Mouse (Mus musculus) embryonic facial prominence, embryonic 10.5 days (tissue): ENCODE measurements at regions not wholly inside any gene's neighbourhood (a gene's known extent, or its start where the extent isn't known, plus 50 kb on each side); places are given as distances from the start of the nearest gene placed in this dataset.

Experiments used
- DNase-seq: peaks from one replicate; pipeline ENCODE4 v3.0.0-alpha.2; 2017; ENCODE audit warnings: low spot score
- H3K27ac ChIP-seq: fragments of 300-500 bp; sonication (generic); replicated peaks from 2 replicates; pipeline ENCODE4 v1.5.1; 2016; ENCODE audit warnings: mild to moderate bottlenecking
- H3K27me3 ChIP-seq: fragments of 300-500 bp; sonication (generic); replicated peaks from 2 replicates; pipeline ENCODE4 v1.6.1; 2016; ENCODE audit warnings: low read depth, mild to moderate bottlenecking; ENCODE audit not compliant: poor library complexity, severe bottlenecking
- H3K36me3 ChIP-seq: fragments of 300-500 bp; sonication (generic); replicated peaks from 2 replicates; pipeline ENCODE4 v1.6.1; 2016; ENCODE audit warnings: mild to moderate bottlenecking, moderate library complexity
- H3K4me1 ChIP-seq: fragments of 300-500 bp; sonication (generic); 2 replicates; pipeline ENCODE4 v1.6.1; 2016
- H3K4me3 ChIP-seq: fragments of 300-500 bp; sonication (generic); 2 replicates; pipeline ENCODE4 v1.5.1; 2016; ENCODE audit warnings: mild to moderate bottlenecking, moderate library complexity
- H3K9me3 ChIP-seq: fragments of 300-500 bp; sonication (generic); 2 replicates; pipeline ENCODE4 v1.6.1; 2016; ENCODE audit warnings: mild to moderate bottlenecking
- WGBS: fragments of 180-500 bp; shearing (Covaris S2); methylation state at CpG from one replicate; pipeline ENCODE4 v1.1.7; 2016; 5-methylcytosine and 5-hydroxymethylcytosine counted together

DNA sequence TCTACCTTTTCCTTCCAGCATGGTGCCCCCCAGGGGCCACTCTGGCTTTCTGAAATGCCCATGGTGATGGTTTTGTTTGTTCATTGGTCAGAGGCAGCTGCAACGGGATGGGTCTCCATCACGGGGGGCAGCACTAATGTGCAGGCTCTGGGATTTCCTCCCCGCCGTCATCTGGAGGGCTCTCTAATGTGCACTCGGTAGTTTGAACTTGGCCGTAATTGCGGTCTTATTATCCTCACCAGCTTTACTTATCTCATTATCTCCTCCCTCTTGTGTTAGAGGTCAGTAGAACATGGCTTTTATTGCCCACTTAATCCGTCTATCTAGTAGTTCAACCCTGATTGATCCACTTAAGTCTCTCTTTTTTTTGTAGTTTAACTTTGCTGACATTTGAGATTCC, 182.2 kb upstream of the Cdh13 start:
- 66% methylated on average over 8 of the region's 8 CpGs for WGBS
- Histone ChIP-seq H3K4me3 (no peak overlapping the region), H3K27me3 (peaks cover 20% of the 10 kb centered on the region), H3K4me1 (peaks cover 37% of the 10 kb centered on the region), H3K9me3 (no peaks in the 10 kb centered on the region), H3K36me3 (no peaks in the 10 kb centered on the region), H3K27ac (no peak overlapping the region)
- no peak for DNase-seq

- Histone ChIP-seq H3K27me3 (no peaks in the 10 kb centered on the region), H3K9me3 (no peaks in the 10 kb centered on the region), H3K4me1 (peaks cover 10% of the 10 kb centered on the region), H3K36me3 (no peaks in the 10 kb centered on the region), H3K4me3 (no peak overlapping the region), H3K27ac (no peak overlapping the region)
- 71% methylated on average over 5 of the region's 5 CpGs for WGBS
- DNase-seq: no peak
These were observed 220.8 kb upstream of the Cdh13 start for GRCm38 (mm10) chr8:118062736-118063135.

- Histone ChIP-seq H3K4me3 (no peak overlapping the region), H3K27me3 (no peaks in the 10 kb centered on the region), H3K36me3 (no peaks in the 10 kb centered on the region), H3K4me1 (no peaks in the 10 kb centered on the region), H3K27ac (no peak overlapping the region), H3K9me3 (no peaks in the 10 kb centered on the region)
- 93% methylated on average over 6 of the region's 6 CpGs for WGBS
- no peak for DNase-seq
These were observed 226.8 kb upstream of the Cdh13 start for GRCm38 (mm10) chr8:118056781-118057180.

DNA sequence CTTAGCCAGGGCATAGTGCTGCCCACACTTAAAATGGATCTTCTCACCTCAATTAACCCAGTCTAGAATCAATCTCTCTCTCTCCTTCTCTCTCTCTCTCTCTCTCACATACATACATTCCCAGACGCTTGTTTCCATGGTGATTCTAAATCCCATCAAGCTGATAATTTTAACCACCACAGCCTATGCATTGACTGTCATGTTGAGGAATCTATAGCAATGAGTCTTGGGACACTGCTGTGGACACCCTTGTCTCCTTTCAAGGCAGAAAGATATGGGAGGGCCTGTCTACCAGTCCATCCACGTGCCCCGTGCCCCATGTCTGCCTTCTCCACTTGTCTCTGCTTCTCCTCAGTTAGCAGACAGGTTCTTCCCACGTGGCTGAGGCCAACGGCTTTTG, 228.0 kb upstream of the Cdh13 start:
- H3K36me3 ChIP-seq: no peaks in the 10 kb centered on the region
- no peak for DNase-seq
- no peak overlapping the region for H3K4me3 ChIP-seq
- no peaks in the 10 kb centered on the region for H3K4me1 ChIP-seq
- H3K27me3 ChIP-seq: no peaks in the 10 kb centered on the region
- H3K27ac ChIP-seq: no peak overlapping the region
- H3K9me3 ChIP-seq: no peaks in the 10 kb centered on the region
- 85% methylated on average over 5 of the region's 5 CpGs for WGBS

DNA sequence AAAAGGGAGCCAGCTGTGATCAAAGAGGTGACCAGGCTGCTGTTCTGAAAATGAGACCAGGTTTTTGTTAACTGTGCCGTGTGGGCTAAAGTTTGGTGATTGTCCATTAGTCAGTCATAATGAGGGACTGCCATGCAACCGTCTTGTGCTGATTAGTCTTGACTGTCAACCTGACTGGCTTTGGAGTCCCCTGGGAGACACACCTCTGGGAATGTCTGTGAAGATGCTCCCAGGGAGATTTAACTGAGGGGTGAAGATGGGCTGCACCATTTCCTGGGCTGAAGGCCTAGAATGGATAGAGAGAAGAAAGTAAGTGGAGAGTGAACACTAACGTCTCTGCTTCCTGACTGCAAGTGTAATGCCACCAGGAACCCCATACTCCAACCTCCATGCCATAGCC, 233.1 kb upstream of the Cdh13 start:
- H3K36me3 ChIP-seq: no peaks in the 10 kb centered on the region
- DNase-seq: no peak
- no peak overlapping the region for H3K4me3 ChIP-seq
- WGBS: 84% methylated on average over 3 of the region's 3 CpGs
- H3K27ac ChIP-seq: no peak overlapping the region
- H3K27me3 ChIP-seq: no peaks in the 10 kb centered on the region
- H3K4me1 ChIP-seq: no peaks in the 10 kb centered on the region
- H3K9me3 ChIP-seq: no peaks in the 10 kb centered on the region

GRCm38 (mm10) chr8:118042253-118042860, 240.6 kb upstream of the Mphosph6 start:
- 63% methylated on average over 10 of the region's 10 CpGs for WGBS
- Histone ChIP-seq H3K4me1 (peaks cover 4% of the 10 kb centered on the region), H3K27ac (no peak overlapping the region), H3K27me3 (no peaks in the 10 kb centered on the region), H3K9me3 (no peaks in the 10 kb centered on the region), H3K4me3 (no peak overlapping the region), H3K36me3 (no peaks in the 10 kb centered on the region)
- DNase-seq: no peak

DNA sequence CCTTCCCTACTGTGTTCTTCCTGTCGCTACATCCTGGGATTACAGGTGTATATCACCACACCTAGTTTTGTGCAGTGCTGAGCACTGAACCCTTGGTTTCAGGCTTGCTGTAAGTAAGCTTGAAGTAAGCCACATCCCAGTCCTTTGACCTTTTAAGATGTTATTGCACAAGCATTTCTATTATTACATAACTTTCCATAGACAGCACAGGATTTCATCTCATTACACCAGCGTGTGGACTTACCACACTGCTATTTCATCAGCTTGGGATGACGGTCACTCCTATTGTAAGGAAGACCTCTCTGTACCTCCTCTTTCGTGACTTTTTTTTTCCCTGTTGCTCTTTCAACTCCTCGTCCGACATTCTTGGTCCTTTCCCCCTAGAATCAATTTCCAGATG, 239.5 kb upstream of the Mphosph6 start:
- Histone ChIP-seq H3K4me1 (peaks cover 4% of the 10 kb centered on the region), H3K36me3 (no peaks in the 10 kb centered on the region), H3K27me3 (no peaks in the 10 kb centered on the region), H3K27ac (no peak overlapping the region), H3K4me3 (no peak overlapping the region), H3K9me3 (no peaks in the 10 kb centered on the region)
- 80% methylated on average over 6 of the region's 6 CpGs for WGBS
- DNase-seq: no peak

DNA sequence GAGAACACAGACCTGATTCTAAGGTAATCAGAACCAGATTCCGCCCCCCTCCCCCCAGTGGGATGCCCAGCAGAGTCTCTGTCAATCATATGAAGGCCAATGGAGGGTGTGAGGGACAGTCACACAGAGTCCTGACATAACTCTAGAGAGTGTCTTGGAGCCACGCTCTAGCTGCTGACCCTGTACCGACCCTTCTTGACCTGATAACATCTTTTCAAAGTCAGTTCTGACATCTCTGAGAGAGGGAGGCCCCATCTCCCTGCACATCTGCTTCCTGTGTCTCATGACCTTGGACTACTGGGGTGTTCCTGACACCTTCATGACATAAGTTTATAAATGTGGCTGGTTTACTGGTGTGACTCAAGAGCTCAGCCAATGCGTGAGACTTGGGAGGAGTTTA, 236.1 kb upstream of the Mphosph6 start:
- DNase-seq: no peak
- Histone ChIP-seq H3K36me3 (no peaks in the 10 kb centered on the region), H3K27ac (no peak overlapping the region), H3K4me1 (peaks cover 8% of the 10 kb centered on the region), H3K27me3 (no peaks in the 10 kb centered on the region), H3K9me3 (no peaks in the 10 kb centered on the region), H3K4me3 (no peak overlapping the region)
- WGBS: 60% methylated on average over 4 of the region's 4 CpGs

- H3K4me1 ChIP-seq: peaks cover 17% of the 10 kb centered on the region
- no peaks in the 10 kb centered on the region for H3K36me3 ChIP-seq
- H3K9me3 ChIP-seq: no peaks in the 10 kb centered on the region
- no peak for DNase-seq
- 67% methylated on average over 13 of the region's 13 CpGs for WGBS
- H3K27me3 ChIP-seq: no peaks in the 10 kb centered on the region; the same call in 1 of the 2 replicates
- H3K27ac ChIP-seq: no peak overlapping the region
- H3K4me3 ChIP-seq: no peak overlapping the region
These were observed 232.3 kb upstream of the Mphosph6 start for GRCm38 (mm10) chr8:118034051-118034450.

GRCm38 (mm10) chr8:118031406-118031805, 229.7 kb upstream of the Mphosph6 start:
- Histone ChIP-seq H3K27me3 (no peaks in the 10 kb centered on the region; the same call in 1 of the 2 replicates), H3K4me1 (peaks cover 13% of the 10 kb centered on the region), H3K36me3 (no peaks in the 10 kb centered on the region), H3K9me3 (no peaks in the 10 kb centered on the region), H3K27ac (no peak overlapping the region), H3K4me3 (no peak overlapping the region)
- DNase-seq: no peak
- 51% methylated on average over 6 of the region's 6 CpGs for WGBS

DNA sequence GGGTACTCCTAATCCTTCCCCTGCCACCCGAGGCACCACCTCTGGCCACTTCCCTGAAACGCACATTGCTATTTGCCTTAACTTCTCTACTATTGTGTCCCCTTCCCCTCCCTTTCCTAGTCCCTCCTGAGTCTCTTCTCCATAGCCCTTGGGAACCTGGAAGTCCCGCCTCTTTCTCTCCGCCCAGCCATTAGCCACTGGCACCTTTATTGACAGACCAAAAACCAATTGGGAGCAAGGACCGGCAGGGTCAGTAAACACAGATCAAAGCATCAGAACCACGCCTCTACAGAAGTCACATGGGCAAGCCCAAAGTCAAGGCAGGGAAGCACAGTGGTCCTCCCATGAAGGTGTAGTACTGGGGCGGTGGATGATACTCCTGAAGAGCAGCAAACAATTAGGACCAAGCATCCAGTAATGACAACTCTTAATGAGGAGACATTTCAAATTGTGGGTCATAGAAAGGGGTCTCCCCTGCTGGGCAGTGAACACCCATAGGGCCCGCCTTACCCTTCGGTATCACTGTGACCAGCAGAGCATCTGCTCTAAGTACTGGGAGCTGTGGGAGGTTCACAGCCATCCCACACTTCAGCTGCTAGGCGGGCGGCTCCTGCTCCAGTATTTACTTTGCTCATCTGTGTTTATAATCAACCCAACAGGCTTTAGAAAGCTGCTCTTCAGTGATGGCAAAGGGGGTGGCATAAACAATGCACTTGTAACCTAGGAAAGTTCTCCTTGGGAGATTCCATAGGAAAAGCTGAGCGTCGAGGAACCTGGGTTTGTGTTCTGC, 226.5 kb upstream of the Mphosph6 start:
- H3K27me3 ChIP-seq: no peaks in the 10 kb centered on the region; the same call in 1 of the 2 replicates
- no peak for DNase-seq
- 91% methylated on average over 13 of the region's 13 CpGs for WGBS

GRCm38 (mm10) chr8:118023451-118023850, 221.7 kb upstream of the Mphosph6 start:
- Histone ChIP-seq H3K36me3 (no peaks in the 10 kb centered on the region), H3K4me1 (peaks cover 7% of the 10 kb centered on the region), H3K9me3 (no peaks in the 10 kb centered on the region), H3K27ac (no peak overlapping the region), H3K27me3 (no peaks in the 10 kb centered on the region), H3K4me3 (no peak overlapping the region)
- DNase-seq: no peak
- WGBS: 84% methylated on average over 1 of the region's 1 CpGs

More for the DNA sequence above, 226.5 kb upstream of the Mphosph6 start:
- Histone ChIP-seq H3K27ac (no peak overlapping the region), H3K4me3 (no peak overlapping the region), H3K9me3 (no peaks in the 10 kb centered on the region), H3K4me1 (peaks cover 9% of the 10 kb centered on the region), H3K36me3 (no peaks in the 10 kb centered on the region)

- Histone ChIP-seq H3K9me3 (no peaks in the 10 kb centered on the region), H3K4me1 (peaks cover 13% of the 10 kb centered on the region), H3K27me3 (no peaks in the 10 kb centered on the region), H3K36me3 (no peaks in the 10 kb centered on the region), H3K27ac (no peak overlapping the region), H3K4me3 (no peak overlapping the region)
- DNase-seq: no peak
- 71% methylated on average over 3 of the region's 3 CpGs for WGBS
These were observed 220.2 kb upstream of the Mphosph6 start for GRCm38 (mm10) chr8:118021978-118022377.
